11 mouse cellular contexts compared by ENCODE assay signal in genomic region chr11:68086221-68086620, GRCm38 (mm10).
DNase-seq lines count a peak whose midpoint lies in the region; ATAC-seq and TF ChIP-seq lines count a peak whose summit lies in the region.
"Had no signal": no experiment of that assay in that cellular context is flagged by ENCODE, and none has a peak within 500 bp of the region (broad histone marks: within the 10 kb centered on the region; RNA-seq: fewer than 3 reads in every experiment).

No protein-coding gene starts in this region.

- no peak overlapping the region for H3K4me2 ChIP-seq in kidney, embryonic 16.5 days (replicated peaks; ENCODE audit: low read depth, low read length)
- H3K4me2 ChIP-seq in kidney, embryonic 14.5 days (replicated peaks; ENCODE audit: low read depth, low read length) = no peak overlapping the region
- no peak overlapping the region for H3K4me2 ChIP-seq in myocyte (ENCODE audit: low read depth)
- H3K4me2 ChIP-seq in forebrain, embryonic 12.5 days = no peak overlapping the region
- H3K4me2 ChIP-seq: heart, embryonic 15.5 days had no signal

- ATAC-seq in kidney, embryonic 16.5 days (ENCODE audit: low FRiP score, low TSS enrichment) = 0 out of 2 replicates have a peak, but pooled peaks have one; percentile 46
- no peak for ATAC-seq in kidney, embryonic 14.5 days (ENCODE audit: low FRiP score, low TSS enrichment)
- ATAC-seq in forebrain, embryonic 12.5 days (ENCODE audit: low FRiP score) = no peak

- H3K36me3 ChIP-seq in kidney, embryonic 16.5 days (ENCODE audit: insufficient read depth, low read length) = no peaks in the 10 kb centered on the region
- H3K36me3 ChIP-seq in kidney, embryonic 14.5 days (ENCODE audit: control insufficient read depth, insufficient read depth, low read length) = no peaks in the 10 kb centered on the region
- H3K36me3 ChIP-seq in myocyte (ENCODE audit: control insufficient read depth, insufficient read depth) = no peaks in the 10 kb centered on the region
- H3K36me3 ChIP-seq in forebrain, embryonic 12.5 days (replicated peaks) = no peaks in the 10 kb centered on the region
- H3K36me3 ChIP-seq: heart, embryonic 15.5 days had no signal

- no peaks in the 10 kb centered on the region for H3K27me3 ChIP-seq in kidney, embryonic 16.5 days (ENCODE audit: insufficient read depth, low read length)
- H3K27me3 ChIP-seq in kidney, embryonic 14.5 days (ENCODE audit: control insufficient read depth, insufficient read depth, low read length) = no peaks in the 10 kb centered on the region
- no peaks in the 10 kb centered on the region for H3K27me3 ChIP-seq in myocyte (ENCODE audit: control insufficient read depth, insufficient read depth, insufficient read length)
- H3K27me3 ChIP-seq in forebrain, embryonic 12.5 days = no peaks in the 10 kb centered on the region
- H3K27me3 ChIP-seq: heart, embryonic 15.5 days had no signal

- no peak overlapping the region for H3K4me3 ChIP-seq in kidney, embryonic 16.5 days (ENCODE audit: low read length)
- no peak overlapping the region for H3K4me3 ChIP-seq in kidney, embryonic 14.5 days (ENCODE audit: low read length)
- H3K4me3 ChIP-seq in myocyte = no peak overlapping the region
- H3K4me3 ChIP-seq in forebrain, embryonic 12.5 days (replicated peaks) = no peak overlapping the region
- H3K4me3 ChIP-seq: heart, embryonic 15.5 days; left cerebral cortex, adult 2 months had no signal

- H3K9me3 ChIP-seq in kidney, embryonic 16.5 days (ENCODE audit: low read length) = no peaks in the 10 kb centered on the region
- no peaks in the 10 kb centered on the region for H3K9me3 ChIP-seq in kidney, embryonic 14.5 days (ENCODE audit: control insufficient read depth, low read length)
- peaks cover 4% of the 10 kb centered on the region; the same call in 1 of the 2 replicates for H3K9me3 ChIP-seq in forebrain, embryonic 12.5 days
- H3K9me3 ChIP-seq: heart, embryonic 15.5 days had no signal

- H3K79me2 ChIP-seq in myocyte (ENCODE audit: control insufficient read depth, insufficient read depth) = no peaks in the 10 kb centered on the region

- H3ac ChIP-seq in myocyte (ENCODE audit: control insufficient read depth, insufficient read length) = no peak overlapping the region

- H3K27ac ChIP-seq in kidney, embryonic 16.5 days (ENCODE audit: low read length) = no peak overlapping the region; the same call in 1 of the 2 replicates
- H3K27ac ChIP-seq in kidney, embryonic 14.5 days (ENCODE audit: low read depth, low read length) = no peak overlapping the region; the same call in 1 of the 2 replicates
- no peak overlapping the region for H3K27ac ChIP-seq in forebrain, embryonic 12.5 days
- H3K27ac ChIP-seq: heart, embryonic 15.5 days; left cerebral cortex, adult 2 months had no signal

- no peak overlapping the region for H3K9ac ChIP-seq in kidney, embryonic 16.5 days (replicated peaks; ENCODE audit: low read length)
- H3K9ac ChIP-seq in kidney, embryonic 14.5 days (ENCODE audit: low read depth, low read length) = no peak overlapping the region
- H3K9ac ChIP-seq in forebrain, embryonic 12.5 days = no peak overlapping the region
- H3K9ac ChIP-seq: heart, embryonic 15.5 days had no signal

- intact Hi-C loops in gastrocnemius, postnatal 14 days (cut with DNase I; ENCODE audit: low total_unique reads) = no loop called here

- DNase-seq in adipocyte (ENCODE audit: low spot score) = peak; percentile 69
- DNase-seq in gastrocnemius, postnatal 14 days = peak; percentile 53
- no peak for DNase-seq in frontal cortex, postnatal 25 days (ENCODE audit: low spot score in 2 of 2)
- DNase-seq: kidney, adult 9 months; thymus, postnatal 25 days had no signal

- peaks cover 10% of the 10 kb centered on the region; the same call in 1 of the 2 replicates for H3K4me1 ChIP-seq in kidney, embryonic 16.5 days (ENCODE audit: insufficient read depth, low read length)
- H3K4me1 ChIP-seq in kidney, embryonic 14.5 days (ENCODE audit: control insufficient read depth, insufficient read depth, low read length) = no peaks in the 10 kb centered on the region
- peaks cover 7% of the 10 kb centered on the region for H3K4me1 ChIP-seq in forebrain, embryonic 12.5 days

- WGBS in kidney, embryonic 16.5 days = 55% methylated on average over 9 of the region's 9 CpGs
- WGBS in kidney, embryonic 14.5 days = 58% methylated on average over 9 of the region's 9 CpGs
- WGBS in forebrain, embryonic 12.5 days = 85% methylated on average over 9 of the region's 9 CpGs

- TF ChIP-seq POLR2A in myocyte (IDR thresholded peaks at IDR 0.05; ENCODE audit: insufficient read length, low read depth) = no peak

TF ChIP-seq in myocyte, 11 proteins besides CTCF, POLR2A, EP300 and RAD21:
- TF ChIP-seq MYOG (IDR thresholded peaks at IDR 0.05; ENCODE audit: control insufficient read depth in 1 of 3, insufficient read depth in 1 of 3, insufficient read length in 2 of 3, low read depth in 2 of 3) (peak in 1 of 3 experiments; percentile 48), TCF12 (IDR thresholded peaks at IDR 0.05; ENCODE audit: insufficient read depth, poor library complexity, severe bottlenecking) (no peak), MYOD1 (IDR thresholded peaks at IDR 0.05; ENCODE audit: control insufficient read depth in 1 of 3, insufficient read length in 2 of 3, low read depth in 2 of 3) (peak in 2 of 3 experiments; percentile 45 to 47)
TF ChIP-seq in myocyte: peak in this region for 2.

Comparison
In these comparisons a context has a peak if more than half of its experiments do, and no peak if none do; other contexts are left out.
1. DNase-seq: peak in adipocyte (single experiment) and gastrocnemius, postnatal 14 days (single experiment); none in frontal cortex, postnatal 25 days (0 of 2).